Mouse (Mus musculus) lung, embryonic 14.5 days (tissue): ENCODE results near the gene Pik3c2g. TPM values are rescaled to one million over a fixed set of nuclear protein-coding genes. Genes with fewer than 3 reads are reported as not detected.

Source experiments
- ATAC-seq: fragments of 200-750 bp; cut with Nextera tagmentation; 2 replicates; pipeline ENCODE4 v1.8.0; 2017; ENCODE audit warnings: mild to moderate bottlenecking, moderate TSS enrichment, moderate library complexity; ENCODE audit not compliant: insufficient read depth
- DNase-seq: peaks from one replicate; pipeline ENCODE4 v3.0.0-alpha.2; 2015
- H3K27ac ChIP-seq: fragments of 300-500 bp; sonication (generic); 2 replicates; pipeline ENCODE4 v1.5.1; 2014; ENCODE audit warnings: low read depth, mild to moderate bottlenecking, moderate library complexity
- H3K27me3 ChIP-seq: fragments of 300-500 bp; sonication (generic); 2 replicates; pipeline ENCODE4 v1.6.1; 2014; ENCODE audit warnings: low read length, control low read depth; ENCODE audit not compliant: insufficient read depth
- H3K36me3 ChIP-seq: fragments of 300-500 bp; sonication (generic); 2 replicates; pipeline ENCODE4 v1.6.1; 2014; ENCODE audit warnings: control low read depth; ENCODE audit not compliant: insufficient read depth
- H3K4me1 ChIP-seq: fragments of 300-500 bp; sonication (generic); 2 replicates; pipeline ENCODE4 v1.6.1; 2014; ENCODE audit warnings: antibody characterized with exemption, control low read depth; ENCODE audit not compliant: insufficient read depth
- H3K4me2 ChIP-seq: fragments of 300-500 bp; sonication (generic); 2 replicates; pipeline ENCODE4 v1.6.1; 2014; ENCODE audit warnings: mild to moderate bottlenecking
- H3K4me3 ChIP-seq: fragments of 300-500 bp; sonication (generic); 2 replicates; pipeline ENCODE4 v1.5.1; 2014; ENCODE audit warnings: low read depth, low read length
- H3K9ac ChIP-seq: fragments of 300-500 bp; sonication (generic); 2 replicates; pipeline ENCODE4 v1.6.1; 2014
- H3K9me3 ChIP-seq: fragments of 300-500 bp; sonication (generic); 2 replicates; pipeline ENCODE4 v1.6.1; 2016; ENCODE audit warnings: low read depth, low read length, control low read depth
- CTCF ChIP-seq: IDR thresholded peaks from 2 replicates; pipeline ENCODE4 v1.5.1; 2016; ENCODE audit warnings: antibody characterized with exemption, low read depth
- WGBS: fragments of 180-500 bp; shearing (Covaris S2); extraction: QIAGEN DNeasy Blood & Tissue Kit; methylation state at CpG from one replicate; pipeline ENCODE4 v1.1.7; 2014; 5-methylcytosine and 5-hydroxymethylcytosine counted together
- polyA plus RNA-seq: library from polyadenylated mRNA; unstranded; fragments of >200 nt; fragmentation: Nextera tagmentation; extraction: Ambion mirVana; gene quantifications from 2 replicates; pipeline ENCODE4 v1.2.1, GENCODE M21; 2014

Pik3c2g gene
- polyA plus RNA-seq, 1 experiment from 2014 or later = 1.1 TPM

DNA sequence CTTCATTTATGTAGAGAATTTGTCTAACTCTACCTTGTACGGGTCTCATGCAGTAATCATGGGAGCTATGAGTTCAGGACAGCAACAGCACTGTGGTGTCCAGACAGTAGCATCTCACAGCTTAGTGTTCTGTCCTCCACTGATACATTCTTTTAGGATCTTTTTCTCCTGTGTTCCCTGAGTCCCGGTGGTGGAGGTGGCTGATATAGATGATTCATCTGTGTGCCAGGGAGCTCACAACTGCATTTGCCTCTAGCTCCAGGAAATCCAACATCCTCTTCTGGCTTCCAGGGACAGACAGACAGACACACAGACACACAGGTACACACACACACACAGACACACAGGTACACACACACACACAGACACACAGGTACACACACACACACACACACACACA, 163.6 kb downstream of the Pik3c2g start:
- H3K4me1 ChIP-seq = no peaks in the 10 kb centered on the region
- TF ChIP-seq CTCF = no peak
- no peaks in the 10 kb centered on the region for H3K9me3 ChIP-seq
- no peaks in the 10 kb centered on the region for H3K36me3 ChIP-seq
- no peak overlapping the region for H3K4me2 ChIP-seq
- H3K27me3 ChIP-seq = no peaks in the 10 kb centered on the region
- no peak overlapping the region for H3K4me3 ChIP-seq
- no peak overlapping the region for H3K27ac ChIP-seq
- H3K9ac ChIP-seq = no peak overlapping the region
- no peak for ATAC-seq
- WGBS = 70% methylated on average over 2 of the region's 2 CpGs
- no peak for DNase-seq

DNA sequence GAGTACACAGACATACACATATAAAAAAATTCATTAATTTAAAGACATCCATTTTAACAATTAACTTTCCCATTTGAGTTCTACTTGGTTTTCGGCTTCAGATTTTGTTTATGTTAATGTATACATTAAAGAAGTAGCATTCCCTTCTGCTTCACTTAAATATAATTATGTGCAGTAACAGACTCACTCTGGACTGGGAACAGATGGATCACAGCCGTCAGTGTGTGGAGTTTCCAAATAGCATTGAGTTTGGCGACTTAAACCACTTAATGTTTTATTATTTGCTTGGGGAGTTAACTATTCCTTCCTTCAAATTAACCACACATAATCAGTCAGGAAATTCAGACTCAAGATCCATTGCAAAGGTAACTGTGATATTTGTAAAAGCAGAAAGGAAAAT, 164.0 kb downstream of the Pik3c2g start:
- DNase-seq (peak; percentile 78), ATAC-seq (peak; percentile 71; the same call in 1 of the 2 replicates)
- no peaks in the 10 kb centered on the region for H3K36me3 ChIP-seq
- no peaks in the 10 kb centered on the region for H3K27me3 ChIP-seq
- H3K4me3 ChIP-seq = no peak overlapping the region
- H3K9ac ChIP-seq = no peak overlapping the region
- no peaks in the 10 kb centered on the region for H3K4me1 ChIP-seq
- no peak overlapping the region for H3K4me2 ChIP-seq
- no peak overlapping the region for H3K27ac ChIP-seq
- H3K9me3 ChIP-seq = no peaks in the 10 kb centered on the region
- no peak for TF ChIP-seq CTCF
- WGBS = 24% methylated on average over 3 of the region's 3 CpGs

DNA sequence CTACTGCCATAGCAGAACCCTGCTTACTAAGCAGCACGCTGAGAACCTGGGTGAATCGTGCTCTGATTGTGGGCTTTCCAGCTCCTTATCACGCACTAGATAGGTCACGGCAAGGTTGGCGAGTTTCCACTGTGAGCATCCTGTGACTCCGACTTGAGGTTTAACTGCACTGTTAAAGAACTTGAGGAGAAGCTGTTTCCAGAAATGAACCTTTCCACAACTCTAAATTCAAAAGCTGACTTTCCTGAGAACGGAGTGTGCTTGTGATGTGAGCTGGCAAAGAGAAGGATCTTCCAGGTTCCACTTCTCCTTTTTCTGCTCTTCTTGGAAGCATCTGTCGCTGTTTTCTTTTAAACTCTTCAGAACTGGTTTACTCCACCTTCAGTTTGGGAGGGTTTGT, 170.9 kb downstream of the Pik3c2g start:
- Histone ChIP-seq H3K27ac (no peak overlapping the region), H3K4me3 (no peak overlapping the region), H3K9me3 (no peaks in the 10 kb centered on the region), H3K4me2 (no peak overlapping the region), H3K36me3 (no peaks in the 10 kb centered on the region), H3K4me1 (no peaks in the 10 kb centered on the region), H3K27me3 (no peaks in the 10 kb centered on the region), H3K9ac (no peak overlapping the region)
- WGBS = 75% methylated on average over 8 of the region's 8 CpGs
- DNase-seq (no peak), ATAC-seq (no peak)
- no peak for TF ChIP-seq CTCF

- no peak overlapping the region for H3K27ac ChIP-seq
- no peak overlapping the region for H3K9ac ChIP-seq
These were observed 174.0 kb downstream of the Pik3c2g start for GRCm38 (mm10) chr6:139760978-139761377.

DNA sequence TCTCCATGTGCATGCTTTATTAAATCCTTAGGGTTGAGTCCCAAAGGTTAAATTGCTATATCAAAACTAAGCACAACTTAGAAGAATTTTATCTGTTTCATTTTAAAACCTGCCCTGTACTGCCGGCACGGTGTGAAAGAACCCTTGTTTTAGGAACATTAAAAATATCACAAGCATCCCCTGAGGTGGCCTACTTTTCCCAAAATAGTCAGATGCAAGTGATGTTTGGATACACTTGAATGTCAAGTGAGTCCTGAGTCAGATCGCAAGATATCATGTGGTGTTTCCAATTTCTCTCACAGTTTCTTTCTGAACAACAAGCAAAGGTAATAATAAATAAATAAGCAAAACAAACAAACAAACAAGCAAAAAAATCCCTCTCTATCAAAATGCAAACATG, 177.4 kb downstream of the Pik3c2g start:
- 82% methylated on average over 3 of the region's 3 CpGs for WGBS
- Histone ChIP-seq H3K4me2 (no peak overlapping the region), H3K4me3 (no peak overlapping the region), H3K27ac (no peak overlapping the region), H3K4me1 (no peaks in the 10 kb centered on the region), H3K9me3 (no peaks in the 10 kb centered on the region), H3K36me3 (no peaks in the 10 kb centered on the region), H3K9ac (no peak overlapping the region), H3K27me3 (no peaks in the 10 kb centered on the region)
- no peak for ATAC-seq
- DNase-seq = no peak
- TF ChIP-seq CTCF = no peak

More at GRCm38 (mm10) chr6:139760978-139761377, 174.0 kb downstream of the Pik3c2g start:
- WGBS = 54% methylated on average over 4 of the region's 4 CpGs
- H3K27me3 ChIP-seq = no peaks in the 10 kb centered on the region
- H3K36me3 ChIP-seq = no peaks in the 10 kb centered on the region
- H3K4me1 ChIP-seq = no peaks in the 10 kb centered on the region
- no peak overlapping the region for H3K4me3 ChIP-seq
- H3K9me3 ChIP-seq = no peaks in the 10 kb centered on the region
- DNase-seq (no peak), ATAC-seq (no peak)
- TF ChIP-seq CTCF = no peak
- no peak overlapping the region for H3K4me2 ChIP-seq

- no peaks in the 10 kb centered on the region for H3K4me1 ChIP-seq
- TF ChIP-seq CTCF = no peak
- DNase-seq = no peak
- ATAC-seq = no peak
- no peaks in the 10 kb centered on the region for H3K36me3 ChIP-seq
- H3K27me3 ChIP-seq = no peaks in the 10 kb centered on the region
- H3K4me3 ChIP-seq = no peak overlapping the region
- H3K9ac ChIP-seq = no peak overlapping the region
- H3K9me3 ChIP-seq = no peaks in the 10 kb centered on the region
- H3K4me2 ChIP-seq = no peak overlapping the region
- whole genome bisulfite sequencing = 83% methylated on average over 7 of the region's 7 CpGs
- no peak overlapping the region for H3K27ac ChIP-seq
These were observed 182.9 kb downstream of the Pik3c2g start for GRCm38 (mm10) chr6:139769744-139770473.

- no peak overlapping the region for H3K9ac ChIP-seq
- TF ChIP-seq CTCF = peak; percentile 36
- H3K27me3 ChIP-seq = no peaks in the 10 kb centered on the region
- ATAC-seq (no peak), DNase-seq (peak; percentile 50)
- no peak overlapping the region for H3K4me3 ChIP-seq
- no peak overlapping the region for H3K4me2 ChIP-seq
- H3K36me3 ChIP-seq = no peaks in the 10 kb centered on the region
- WGBS = 50% methylated on average over 3 of the region's 3 CpGs
- H3K4me1 ChIP-seq = no peaks in the 10 kb centered on the region
- no peaks in the 10 kb centered on the region for H3K9me3 ChIP-seq
- no peak overlapping the region for H3K27ac ChIP-seq
These were observed 183.5 kb downstream of the Pik3c2g start for GRCm38 (mm10) chr6:139770535-139770934.
